Mouse (Mus musculus): ENCODE results near the gene Atf6.

DNA sequence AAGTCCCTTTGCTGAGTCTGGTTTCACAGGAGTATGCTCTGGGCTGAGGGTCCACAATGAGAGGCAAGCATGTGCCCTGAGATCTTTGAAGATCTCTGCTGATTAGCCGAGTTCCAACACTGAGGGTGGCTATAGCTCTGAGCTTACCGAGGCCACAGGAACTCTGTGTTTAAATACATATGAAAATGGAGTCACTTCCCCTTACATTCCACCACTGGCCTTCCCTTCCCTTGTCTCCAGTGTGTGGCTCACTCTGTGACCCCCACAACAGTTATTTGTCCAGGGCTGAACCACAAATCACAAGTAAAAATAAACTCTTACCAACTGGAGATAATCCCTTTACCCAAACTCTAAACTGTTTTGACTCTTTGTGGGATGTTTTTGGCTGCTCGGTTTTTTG, 158.5 kb downstream of the Atf6 start:
- no peak for TF ChIP-seq CHD2 (IDR thresholded peaks at IDR 0.05; ENCODE audit: low read depth, low read length)
- no peak for TF ChIP-seq HCFC1 (IDR thresholded peaks at IDR 0.05; ENCODE audit: borderline replicate concordance, insufficient read depth, low read length)
